Mouse (Mus musculus): Measurements from ENCODE around the gene Defb45.
A peak's percentile ranks its signal among the peaks of the same experiment; 100 is the strongest.

Gene Defb45

DNA sequence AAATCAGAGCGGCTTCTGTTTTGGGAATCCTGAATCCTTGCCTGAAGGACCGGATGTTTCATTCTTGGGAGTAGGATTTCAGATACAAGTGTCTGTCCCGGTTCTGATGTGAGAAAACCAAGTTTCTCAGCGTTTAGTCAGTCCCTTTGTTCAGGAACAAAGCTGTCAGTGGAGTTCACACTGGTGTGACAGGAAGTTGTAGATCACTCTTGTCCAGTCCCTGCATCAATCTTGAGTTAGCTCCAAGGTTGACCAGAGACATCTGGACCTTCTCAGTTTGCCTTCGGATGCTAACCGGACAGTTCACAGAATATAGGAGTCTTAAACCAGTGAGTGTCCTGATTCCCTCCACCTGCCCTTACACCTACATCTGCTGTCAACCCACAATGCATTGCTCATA is 8.5 kb upstream of the Defb45 start:
- no peak for DNase-seq (ENCODE audit: low read depth, low spot score)

DNA sequence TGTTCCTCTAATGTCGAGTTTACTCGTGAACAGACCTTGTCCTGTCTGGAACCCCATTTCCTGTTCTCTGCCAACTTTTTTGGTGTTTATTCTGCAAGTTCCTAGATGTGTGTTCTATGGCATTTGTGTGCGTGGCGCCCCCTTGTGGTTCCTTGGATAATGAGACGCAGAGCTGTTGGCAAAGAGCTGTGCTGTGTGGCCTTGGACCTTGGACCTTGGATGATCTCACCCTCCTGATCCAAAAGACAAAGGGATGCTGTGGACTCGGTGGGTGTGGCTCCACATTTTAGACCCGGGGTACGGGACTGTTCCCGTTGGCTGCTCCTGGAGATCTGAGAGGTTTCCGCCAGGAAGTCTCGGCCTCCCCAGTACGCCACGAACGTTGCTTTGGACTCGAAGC is 4.9 kb upstream of the Defb45 start, which contains the start of gene Defb36:
TSS of gene Defb36 (plus strand) at position 271 of the 400 bp plus-strand sequence.
- no peak for DNase-seq (ENCODE audit: low read depth, low spot score)

DNA sequence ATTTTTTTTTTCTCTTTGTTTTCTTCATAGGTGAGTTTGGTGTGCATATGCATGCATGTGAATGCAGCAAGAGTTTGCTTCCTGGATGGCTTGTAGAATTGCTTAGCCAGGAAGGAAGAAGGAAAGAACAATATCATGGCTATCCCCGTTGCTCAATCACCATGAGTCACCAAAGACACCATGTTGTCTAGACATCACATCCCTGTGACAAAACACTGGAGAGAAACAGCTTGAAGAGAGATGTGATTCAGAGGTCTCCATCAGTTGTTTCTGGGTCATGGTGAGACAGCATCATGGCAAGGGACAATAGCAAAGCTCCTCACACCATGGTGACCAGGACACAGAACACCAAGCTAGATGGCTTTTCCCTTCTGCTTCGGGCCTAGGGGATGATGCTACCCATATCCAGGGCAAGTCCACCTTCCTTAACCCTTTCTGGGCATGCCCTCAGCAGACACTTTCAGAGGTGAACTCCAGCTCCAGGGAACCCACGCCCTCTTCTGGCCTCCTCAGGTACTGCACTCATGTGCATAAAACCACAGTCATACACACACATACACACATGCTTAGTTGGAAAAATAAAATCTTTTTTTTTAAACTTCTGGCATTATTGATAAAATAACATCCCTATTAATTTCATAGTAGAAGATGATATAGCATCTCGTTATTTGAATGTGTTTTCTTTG is 2.2 kb upstream of the Defb45 start:
- no peak for DNase-seq (ENCODE audit: low read depth, low spot score)

DNA sequence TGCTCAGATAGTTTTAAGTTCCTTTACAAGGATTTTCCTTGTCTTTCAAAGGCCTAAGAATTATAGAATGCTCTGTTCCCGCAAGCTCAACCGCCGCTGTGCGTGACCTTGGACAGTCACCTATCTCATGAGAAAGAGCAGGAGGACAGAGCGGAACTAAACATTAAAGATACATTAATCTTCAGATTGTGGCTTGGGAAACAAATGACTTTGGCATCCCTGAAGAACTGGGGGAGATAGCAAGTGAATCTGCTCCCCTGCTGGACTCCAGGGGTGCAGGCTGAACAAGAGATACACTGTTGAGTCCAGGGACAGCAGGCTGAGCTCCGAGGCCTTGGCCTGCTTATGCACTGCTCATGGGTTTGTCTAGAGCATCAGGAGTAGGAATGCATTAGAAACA is 877 bp upstream of the Defb45 start:
- no peak for DNase-seq (ENCODE audit: low read depth, low spot score)

DNA sequence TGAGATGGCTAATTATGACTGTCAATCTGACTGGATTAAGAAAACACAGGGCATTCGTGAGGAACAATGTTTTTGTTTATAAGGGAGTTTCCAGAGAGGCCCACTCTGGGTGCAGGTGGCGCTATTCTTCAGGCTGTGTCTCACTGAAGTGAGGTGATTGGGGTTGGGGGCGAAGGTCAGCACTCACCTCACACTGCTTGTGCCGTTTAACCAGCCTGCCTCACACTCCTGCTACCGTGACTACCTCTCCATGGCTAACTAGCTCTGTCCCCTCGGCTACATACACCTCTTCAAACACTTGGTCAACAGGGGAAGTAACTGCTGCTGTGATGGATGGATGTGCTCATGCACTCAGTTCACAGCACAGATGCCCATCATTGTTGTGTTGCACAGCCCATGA is 10.2 kb downstream of the Defb45 start:
- DNase-seq (ENCODE audit: low read depth, low spot score): no peak

DNA sequence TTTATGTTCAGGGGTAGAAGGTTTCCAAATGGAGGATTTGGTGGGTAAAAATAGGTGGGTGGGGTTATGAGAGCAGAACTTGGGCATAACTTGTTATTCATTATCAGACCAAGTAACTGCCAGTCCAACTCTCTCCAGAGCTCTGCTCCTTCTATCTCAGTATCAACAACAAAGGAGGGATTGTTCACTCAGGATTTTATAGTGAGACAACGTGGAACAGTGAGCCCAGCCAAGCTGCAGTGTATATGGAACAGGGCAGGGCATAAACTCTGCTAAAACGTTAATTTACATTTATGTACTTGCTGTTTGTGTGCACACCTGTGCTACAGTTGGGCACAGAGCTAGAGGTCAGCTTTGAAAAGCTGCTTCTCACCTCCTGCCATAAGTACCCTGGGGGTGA is 10.7 kb downstream of the Defb45 start:
- no peak for DNase-seq (ENCODE audit: low read depth, low spot score)

DNA sequence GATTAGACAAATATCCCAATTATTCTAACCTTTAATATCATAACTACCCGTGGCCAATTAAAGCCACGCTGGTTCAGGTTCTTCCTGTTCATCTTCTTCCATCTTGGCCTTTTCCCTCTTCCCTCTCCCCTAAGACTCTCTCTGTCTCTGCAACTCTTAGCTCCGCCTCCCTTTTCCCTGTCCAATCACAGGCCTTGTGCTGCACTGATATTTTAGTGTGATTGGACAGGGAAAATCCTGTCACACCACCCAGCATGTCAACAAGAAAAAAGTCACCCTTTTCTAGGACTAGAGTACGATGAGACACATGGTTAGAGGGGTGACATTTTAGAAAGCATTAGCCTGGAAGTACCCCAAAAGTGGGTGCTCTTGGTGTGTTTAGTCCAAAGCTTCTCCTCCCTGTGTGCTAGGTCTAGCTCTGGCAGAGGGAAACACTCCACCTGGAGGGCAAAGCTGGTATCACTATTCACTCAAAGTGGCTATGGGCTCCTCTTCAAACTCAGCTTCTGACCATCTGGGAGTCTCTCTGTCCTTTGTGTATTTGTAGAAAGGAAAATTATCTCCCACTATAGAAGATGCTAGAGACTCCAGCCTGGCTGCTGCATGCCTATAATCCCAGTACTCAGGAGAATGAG is 12.2 kb downstream of the Defb45 start:
- no peak for DNase-seq (ENCODE audit: low read depth, low spot score)

DNA sequence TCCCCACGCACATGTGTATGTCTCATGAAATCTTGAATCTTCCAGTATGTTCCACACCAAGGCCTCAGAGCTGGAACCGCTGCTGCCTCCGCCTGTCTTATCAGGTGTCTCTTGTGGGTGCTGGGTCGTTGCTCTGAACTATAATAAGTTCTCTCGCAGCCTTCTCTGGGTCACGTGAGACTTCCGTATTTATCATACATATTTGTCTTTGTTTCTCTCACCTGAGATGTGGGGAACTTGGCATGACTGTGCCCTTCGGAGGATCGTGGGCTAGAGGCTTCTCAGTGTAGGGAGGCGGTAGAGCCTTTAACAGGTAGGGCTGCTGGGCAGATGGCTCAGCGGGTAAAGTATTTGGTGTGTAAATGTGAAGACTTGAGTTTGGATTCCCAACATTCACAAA is 18.6 kb downstream of the Defb45 start:
- DNase-seq (ENCODE audit: low read depth, low spot score): no peak

DNA sequence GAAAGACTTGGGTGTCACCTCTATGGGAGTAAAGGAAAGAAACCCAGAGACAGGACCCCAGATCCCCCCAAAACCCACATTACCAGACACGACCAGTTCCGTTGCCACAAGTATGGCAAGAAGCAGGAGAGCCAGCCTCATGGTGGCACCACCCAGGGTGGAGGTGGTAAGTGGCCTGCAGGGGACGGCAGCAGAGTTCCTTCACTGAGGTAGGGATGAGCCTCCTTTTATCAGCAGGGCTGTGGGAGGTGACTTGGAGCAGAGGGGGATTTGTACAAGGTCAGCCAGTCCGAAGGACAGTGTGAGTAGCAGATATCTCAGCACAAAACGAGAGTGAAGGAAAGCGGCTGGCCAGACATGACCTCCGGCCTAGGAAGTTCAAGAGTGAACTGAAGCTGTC is 19.1 kb downstream of the Defb45 start, which contains the start of gene Defb19:
TSS of gene Defb19 (minus strand) at position 206 of the 400 bp plus-strand sequence.
- DNase-seq (ENCODE audit: low read depth, low spot score): no peak

DNA sequence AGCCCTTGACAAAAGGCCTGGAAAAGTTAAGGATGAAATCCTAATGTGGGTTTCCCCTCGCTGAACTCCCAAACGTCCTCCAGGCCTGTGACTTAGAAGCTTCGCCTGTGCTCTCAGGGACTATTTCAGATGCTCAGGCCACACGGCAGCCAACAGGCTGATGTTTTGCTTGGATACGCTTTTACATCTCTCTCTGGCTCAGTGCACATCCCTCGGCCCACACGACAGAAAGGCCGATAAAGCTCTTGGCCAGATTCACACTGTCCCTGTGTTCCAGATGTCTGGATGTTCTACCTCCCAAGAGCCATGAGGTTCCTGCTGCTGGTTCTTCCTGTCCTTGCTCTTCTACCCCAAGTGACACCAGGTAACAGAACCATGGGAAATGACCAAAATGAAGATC is 25.7 kb downstream of the Defb45 start:
- no peak for DNase-seq (ENCODE audit: low read depth, low spot score)

DNA sequence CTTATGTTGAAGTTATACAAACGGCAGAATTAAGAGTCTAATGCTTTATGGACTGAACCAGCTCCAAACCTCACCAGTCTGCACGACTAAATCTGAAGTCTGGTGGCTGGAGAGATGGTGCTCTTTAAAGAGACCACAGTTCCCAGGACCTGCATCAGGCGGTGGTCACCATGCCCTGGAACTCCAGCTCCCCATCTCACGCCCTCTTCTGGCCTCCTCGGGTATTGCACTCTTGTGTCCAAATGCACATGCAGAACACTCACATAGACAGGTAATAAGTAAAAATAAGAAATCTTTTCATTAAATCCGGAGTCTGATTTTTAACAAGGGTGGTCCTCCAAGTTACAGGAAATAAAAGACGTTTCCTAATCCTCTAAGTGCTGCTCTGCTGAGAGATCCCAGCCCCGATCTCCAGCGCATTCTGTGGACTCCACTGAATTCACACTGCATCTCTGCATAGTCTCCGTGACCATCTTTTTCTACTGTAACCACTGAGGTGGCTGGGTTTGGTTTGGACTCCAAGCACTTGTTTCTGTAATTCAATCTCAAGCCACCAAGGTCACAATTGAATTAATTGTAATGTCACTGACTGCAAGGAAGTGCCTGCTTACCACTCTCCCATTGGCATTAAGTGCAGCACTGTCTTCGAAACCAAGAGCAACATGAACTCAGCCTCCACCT is 26.9 kb downstream of the Defb45 start, which contains the start of gene Defb21:
TSS of gene Defb21 (plus strand) at position 631 of the 681 bp plus-strand sequence.
- DNase-seq (ENCODE audit: low read depth, low spot score): no peak

DNA sequence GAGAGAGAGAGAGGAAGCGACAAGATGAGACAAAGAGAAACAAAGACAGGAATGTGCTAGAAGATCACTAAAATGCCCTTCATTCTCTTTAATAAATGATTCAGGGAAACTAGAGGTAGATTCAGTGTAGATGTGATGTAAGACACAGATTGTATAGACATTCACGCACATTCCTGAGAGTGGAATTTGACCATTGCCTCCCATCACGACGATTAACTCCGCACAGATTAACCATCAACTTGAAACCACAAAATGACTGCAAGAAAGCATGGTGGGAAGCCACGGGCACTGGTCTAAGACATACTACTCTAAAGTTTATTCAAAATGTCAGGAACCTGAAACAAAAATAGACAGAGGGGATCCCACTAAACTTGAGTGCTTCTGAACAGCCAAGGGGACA is 28.9 kb downstream of the Defb45 start:
- DNase-seq (ENCODE audit: low read depth, low spot score): no peak

DNA sequence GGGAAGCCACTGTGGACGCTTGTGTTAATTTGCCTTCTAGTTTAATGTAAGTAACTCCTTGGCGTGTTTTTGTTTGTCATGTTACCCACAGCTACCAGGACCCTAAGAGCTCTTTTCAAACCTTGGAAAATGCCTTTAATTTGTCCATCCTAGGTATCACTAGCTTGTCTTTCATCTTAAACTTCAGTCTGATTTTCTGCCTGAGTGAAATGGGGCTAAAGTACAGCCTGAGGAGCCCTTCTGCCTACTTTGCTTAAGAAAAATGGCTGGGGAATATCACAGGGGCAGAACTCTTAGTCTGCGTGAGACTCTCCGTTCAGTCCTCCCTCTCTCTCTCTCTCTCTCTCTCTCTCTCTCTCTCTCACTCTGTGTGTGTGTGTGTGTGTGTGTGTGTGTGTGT is 29.3 kb downstream of the Defb45 start:
- DNase-seq (ENCODE audit: low read depth, low spot score): no peak

DNA sequence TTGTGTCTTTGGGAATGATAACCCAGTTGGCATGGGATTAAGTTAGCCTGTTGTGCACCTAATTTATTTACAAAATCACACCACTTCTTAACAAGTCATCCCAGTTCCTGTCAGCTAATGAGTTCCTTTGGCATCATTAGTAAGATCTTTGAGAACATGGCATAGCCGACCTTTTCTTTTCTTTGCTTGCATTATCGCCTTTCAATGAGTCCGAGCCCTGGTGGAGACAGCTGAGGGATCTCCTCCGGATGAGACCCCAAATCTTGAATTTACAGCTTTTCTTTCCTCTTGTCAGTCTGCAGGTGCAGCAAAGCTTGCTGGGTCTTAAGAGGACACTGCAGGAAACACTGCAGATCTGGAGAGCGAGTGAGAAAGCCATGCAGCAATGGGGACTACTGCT is 30.2 kb downstream of the Defb45 start, which contains the start of gene Gm17416:
TSS of gene Gm17416 (plus strand) at position 301 of the 400 bp plus-strand sequence.
- DNase-seq (ENCODE audit: low read depth, low spot score): no peak

DNA sequence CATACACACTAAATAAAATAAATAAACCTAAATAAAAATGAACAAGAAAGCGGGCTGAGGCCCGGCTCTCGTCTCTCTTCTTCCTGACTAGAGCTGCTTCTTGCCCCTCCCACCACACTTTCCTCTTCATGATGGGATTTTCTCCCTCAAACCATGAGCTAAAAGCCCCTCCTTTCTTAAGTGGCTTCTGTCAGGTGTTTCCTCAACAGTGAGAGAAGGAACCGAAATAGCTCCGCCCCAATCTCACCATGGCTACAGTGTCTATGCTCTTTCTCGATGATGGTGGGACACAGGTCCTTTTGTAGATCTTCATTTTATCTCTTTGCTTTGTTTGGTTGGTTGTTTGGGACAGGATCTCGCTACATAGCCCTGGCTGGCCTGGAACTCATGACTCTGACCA is 42.5 kb downstream of the Defb45 start:
- no peak for DNase-seq (ENCODE audit: low read depth, low spot score)

DNA sequence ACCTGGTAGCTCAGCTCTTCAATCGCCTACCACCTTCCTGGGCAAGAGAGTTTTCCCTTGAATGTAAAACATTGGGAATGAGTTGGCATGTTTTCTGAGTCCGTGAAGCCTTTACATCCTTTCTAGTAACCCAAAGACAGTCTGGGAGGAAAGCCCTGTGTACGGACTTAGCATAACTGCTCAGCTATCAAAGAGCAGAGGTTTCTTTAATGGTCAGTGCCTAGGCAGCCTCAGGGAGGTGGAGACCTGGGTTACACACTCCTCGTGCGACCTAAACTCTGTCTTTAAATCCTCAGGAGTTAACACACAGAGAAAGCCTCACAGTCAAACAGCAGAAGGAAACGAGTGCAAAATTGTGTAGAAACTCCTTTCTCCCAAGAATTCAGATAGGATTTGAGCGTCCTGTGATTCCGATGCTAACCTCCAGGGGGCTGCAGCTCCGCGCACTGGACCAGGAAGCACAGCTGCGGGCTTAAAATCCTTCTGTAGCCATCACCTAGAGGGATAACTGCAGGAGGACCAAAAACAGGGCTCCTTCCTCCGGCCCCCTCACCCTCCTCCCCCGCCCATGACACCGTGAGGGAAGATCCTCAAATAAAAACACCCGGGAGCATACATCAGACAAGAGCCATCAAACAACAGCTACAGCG is 45.3 kb downstream of the Defb45 start:
- DNase-seq (ENCODE audit: low read depth, low spot score): peak; percentile 8

DNA sequence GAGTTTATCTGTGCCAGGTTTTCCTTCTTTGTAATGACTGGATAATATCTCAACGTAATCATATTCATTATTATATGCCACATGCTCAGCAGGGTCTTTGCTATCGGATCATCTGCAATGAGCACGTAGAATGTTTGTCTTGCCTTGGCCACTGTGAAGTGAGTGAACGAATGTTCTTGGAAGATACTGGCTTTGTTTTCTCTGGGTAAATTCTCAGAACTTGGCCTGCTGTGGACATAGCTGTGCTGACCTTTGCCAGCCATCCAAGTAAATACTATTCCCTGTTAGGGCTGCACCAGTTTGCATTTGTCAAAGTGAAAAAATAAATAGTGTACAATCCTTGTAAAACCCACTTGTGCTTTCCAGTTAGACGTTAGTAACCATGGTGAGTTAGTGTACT is 51.1 kb downstream of the Defb45 start:
- no peak for DNase-seq (ENCODE audit: low read depth, low spot score)

DNA sequence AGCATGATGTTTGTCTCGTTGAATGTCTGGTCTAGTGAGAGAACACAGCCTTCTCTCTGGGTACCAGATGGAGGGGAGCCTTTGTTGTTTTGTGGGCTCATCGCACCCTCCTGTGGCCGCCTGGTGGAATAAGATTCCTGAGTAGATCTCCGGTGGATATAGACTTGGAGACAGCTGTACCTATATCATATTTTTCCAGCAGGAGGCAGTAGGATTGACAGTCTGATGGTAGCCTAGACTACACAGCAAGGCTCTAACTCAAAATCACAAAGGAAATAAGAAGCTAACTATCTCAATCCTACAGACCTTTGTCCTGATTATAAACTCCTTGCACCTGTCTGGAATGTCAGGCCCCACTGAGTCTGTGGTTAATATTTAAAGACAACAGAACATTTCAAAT is 54.5 kb downstream of the Defb45 start:
- DNase-seq (ENCODE audit: low read depth, low spot score): peak; percentile 28

DNA sequence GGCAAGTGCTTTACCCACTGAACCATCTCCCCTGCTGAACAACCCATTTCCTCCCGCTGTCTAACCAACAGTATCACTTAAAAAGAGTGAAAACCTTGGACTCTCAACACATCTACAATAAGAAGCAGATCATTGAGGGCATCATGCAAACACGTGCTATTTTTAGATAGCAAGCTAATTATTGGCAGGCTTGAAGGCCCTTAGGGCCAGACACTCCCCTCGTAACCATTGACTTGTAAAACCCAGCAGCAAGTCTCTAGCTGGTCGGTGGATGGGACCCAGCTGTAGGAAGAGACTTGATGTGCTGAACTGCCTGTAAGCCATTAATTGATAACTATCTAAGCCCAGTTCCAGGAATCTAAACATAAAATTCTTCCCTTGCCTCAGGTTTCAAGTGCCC is 55.7 kb downstream of the Defb45 start:
- no peak for DNase-seq (ENCODE audit: low read depth, low spot score)

Measured in brain, embryonic 18.5 days (tissue).